Mouse (Mus musculus): ENCODE results near the gene Abca4.
"Not testable (repeated sequence)": the region's sequence is repeated elsewhere in the genome, so short reads cannot be mapped to it uniquely, and the experiment has no call there.

Gene Abca4

DNA sequence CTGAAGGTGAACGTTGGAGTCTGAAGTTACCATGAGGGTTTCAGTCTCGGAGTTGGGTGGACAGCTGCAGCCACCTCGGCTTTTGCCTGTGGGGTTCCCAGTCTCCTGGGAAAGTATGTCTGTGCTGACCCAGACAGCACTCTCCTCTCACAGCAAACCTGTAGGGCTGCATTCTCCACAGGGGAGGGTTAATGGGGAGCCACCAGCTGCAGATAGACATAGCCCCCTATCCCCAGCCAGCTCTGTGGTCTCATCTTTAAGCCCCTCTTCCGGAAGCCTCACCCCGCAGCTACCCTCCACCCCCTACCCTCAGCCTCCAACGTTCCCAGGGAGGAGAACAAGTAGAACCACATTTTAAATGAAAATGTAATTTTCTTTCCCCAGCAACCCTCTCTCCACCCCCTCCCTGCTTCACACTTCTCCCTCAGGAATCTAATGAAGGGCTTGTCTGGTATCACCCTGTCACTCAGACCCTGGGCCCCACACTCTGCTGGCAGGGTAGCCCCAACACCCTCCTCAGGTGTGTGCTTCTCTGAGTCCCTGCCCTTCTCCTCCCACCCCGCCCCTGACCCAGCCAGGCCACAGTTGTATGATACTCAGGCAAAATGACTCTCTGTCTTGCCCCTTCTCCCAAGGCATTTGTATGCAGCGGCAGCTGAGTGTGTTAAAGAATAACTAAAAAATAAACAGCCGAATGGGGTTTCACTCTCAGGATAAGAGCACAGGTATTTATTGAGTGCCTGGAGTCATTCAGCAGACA, 14.4 kb downstream of the Abca4 start:
- peak; percentile 40 to 58 for DNase-seq

- no peak for DNase-seq
These were observed 18.3 kb downstream of the Abca4 start for GRCm38 (mm10) chr3:122062586-122062985.

DNA sequence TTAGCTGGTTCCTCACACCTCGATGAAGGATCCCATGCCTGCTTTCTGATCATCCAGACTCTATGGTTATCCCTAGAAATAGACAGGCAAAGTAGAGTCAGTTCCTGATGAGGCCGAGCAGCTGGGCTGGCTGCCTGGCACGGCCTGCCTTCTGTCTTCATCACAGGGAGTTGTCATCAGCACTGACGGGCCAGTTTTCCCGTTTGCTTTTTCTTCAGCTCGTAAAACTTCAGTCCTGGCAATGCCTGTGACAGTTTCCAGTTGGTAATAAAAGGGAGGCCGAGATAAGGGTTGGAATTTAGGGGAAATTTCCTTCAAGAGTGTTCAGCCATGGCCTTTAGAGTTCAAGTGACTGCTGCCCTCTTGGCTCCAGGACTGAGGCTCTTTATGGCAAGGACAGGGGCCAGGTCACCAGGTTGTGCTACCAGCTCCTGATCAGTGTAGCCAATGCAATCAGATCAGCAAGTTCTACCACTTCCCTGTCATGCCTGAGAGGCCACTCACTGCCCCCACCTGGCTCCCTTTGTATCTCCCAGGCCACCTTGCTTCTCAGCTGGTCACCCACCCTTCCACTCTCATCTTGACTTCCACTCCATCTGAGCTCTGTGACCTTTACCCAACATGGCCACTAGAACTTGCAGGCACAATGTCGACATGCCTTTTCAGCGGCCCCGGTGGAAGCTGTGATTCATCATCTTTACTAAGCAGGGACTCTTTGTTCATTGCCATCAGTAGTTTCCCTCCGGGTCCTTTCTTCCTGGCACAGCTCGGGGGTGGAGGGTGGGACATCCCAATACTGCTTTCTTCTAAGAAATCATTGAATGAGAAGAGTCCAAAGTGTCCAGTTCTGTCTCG, 20.5 kb downstream of the Abca4 start:
- DNase-seq = peak in 1 of 2 experiments; percentile 40

- DNase-seq = peak; percentile 41 to 61
These were observed 27.5 kb downstream of the Abca4 start for GRCm38 (mm10) chr3:122071769-122072168.

- peak; percentile 81 to 84 for DNase-seq
These were observed 28.7 kb downstream of the Abca4 start for GRCm38 (mm10) chr3:122072646-122073571.

GRCm38 (mm10) chr3:122073595-122073994, 29.4 kb downstream of the Abca4 start:
- DNase-seq = peak; percentile 25 to 28

DNA sequence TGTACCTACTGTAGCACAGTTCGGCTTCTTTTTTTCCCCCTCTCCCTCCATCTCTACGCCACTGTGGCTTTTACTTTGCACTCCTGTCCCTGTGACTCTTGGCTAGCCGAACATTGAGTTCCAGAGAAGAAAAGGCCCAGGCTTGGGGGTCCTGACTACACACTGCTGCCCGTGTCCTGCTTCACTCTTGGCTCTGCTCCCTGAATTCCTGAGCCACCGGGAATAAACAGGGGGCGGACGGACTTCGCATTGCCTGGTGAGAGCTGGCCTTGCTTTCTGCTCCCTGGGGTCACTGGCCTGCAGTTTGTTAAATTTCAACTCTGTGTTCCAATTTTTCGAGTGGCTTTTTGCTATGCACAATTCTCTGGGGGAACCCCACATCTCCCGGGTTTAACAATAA, 30.1 kb downstream of the Abca4 start:
- peak; percentile 81 to 92 for DNase-seq

DNA sequence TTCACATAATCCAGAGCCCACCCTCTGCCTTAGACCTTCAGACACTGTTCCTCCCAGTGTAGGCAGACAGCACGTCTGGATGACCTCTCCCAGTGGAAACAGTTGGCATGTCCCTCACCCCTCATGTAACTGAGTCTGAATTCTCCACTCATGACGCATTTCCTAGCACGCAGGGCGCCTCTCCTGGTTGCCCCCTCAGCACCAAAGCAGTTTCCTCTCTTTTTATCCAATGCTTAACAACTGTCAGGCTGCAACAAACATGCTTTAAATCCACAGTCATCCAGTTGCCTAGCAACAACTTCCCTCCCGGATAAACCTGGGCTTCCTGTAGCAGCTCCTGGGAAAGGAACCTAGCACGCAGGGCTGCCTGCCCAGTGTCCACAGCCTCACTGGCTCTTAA, 33.9 kb downstream of the Abca4 start:
- peak; percentile 63 to 86 for DNase-seq

- DNase-seq = no peak
These were observed 34.9 kb downstream of the Abca4 start for GRCm38 (mm10) chr3:122079172-122079571.

- DNase-seq = not testable (repeated sequence)
These were observed 37.4 kb downstream of the Abca4 start for GRCm38 (mm10) chr3:122081634-122082033.

DNA sequence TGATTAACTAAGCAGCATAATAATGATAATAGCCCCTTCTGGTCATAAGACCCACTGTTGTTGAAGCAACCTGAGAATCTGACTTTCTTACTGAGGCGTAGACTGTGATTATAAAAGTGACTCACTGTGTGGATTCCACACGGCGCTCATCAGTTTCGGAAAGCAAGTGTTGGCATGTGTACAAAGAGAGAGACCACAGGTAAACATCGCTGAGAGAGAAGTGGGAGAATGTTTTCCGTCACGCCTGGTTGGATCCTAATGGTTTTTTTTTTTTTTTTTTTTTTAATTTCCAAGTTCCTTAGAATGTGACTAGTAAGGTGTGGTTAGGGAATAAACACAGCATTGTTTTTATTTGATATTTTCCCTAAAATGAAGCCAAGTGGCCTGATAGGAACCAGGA, 38.1 kb downstream of the Abca4 start:
- DNase-seq = no peak

DNA sequence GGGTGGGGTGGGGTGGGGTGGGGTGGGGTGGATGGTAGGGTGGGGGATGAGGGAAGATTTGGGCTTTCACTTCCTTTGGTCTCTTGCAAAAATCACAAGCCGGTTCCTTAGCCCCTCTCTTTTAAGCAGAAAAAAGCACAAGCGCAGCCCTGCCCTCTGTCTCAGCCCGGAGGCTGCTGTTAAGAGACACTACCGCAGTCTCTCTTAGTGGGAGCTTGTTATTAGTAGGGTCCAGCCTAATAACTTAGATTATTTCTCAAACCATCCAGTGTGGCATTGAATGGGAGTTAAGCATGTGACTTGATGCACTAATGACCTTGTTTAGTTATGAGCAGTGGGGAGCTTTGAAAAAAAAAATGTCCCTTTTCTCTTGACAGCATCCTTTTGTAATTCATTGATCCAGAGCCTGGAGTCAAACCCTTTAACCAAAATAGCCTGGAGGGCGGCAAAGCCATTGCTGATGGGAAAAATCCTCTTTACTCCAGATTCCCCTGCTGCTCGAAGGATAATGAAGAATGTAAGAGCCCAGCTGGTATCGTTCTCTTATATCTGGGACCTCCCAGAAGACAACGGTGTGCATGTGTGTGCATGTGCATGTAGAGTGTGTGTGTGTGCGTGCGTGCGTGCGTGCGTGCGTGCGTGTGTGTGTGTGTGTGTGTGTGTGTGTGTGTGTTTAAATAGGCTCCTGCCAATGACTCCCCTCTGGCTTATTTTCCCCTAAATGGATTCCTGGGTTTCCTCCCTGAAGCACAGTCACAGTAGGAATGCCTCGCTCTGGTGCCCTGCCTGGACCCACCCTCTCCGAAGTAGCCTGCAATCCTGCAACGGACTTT, 41.1 kb downstream of the Abca4 start:
- peak in 1 of 2 experiments; percentile 38 for DNase-seq

DNA sequence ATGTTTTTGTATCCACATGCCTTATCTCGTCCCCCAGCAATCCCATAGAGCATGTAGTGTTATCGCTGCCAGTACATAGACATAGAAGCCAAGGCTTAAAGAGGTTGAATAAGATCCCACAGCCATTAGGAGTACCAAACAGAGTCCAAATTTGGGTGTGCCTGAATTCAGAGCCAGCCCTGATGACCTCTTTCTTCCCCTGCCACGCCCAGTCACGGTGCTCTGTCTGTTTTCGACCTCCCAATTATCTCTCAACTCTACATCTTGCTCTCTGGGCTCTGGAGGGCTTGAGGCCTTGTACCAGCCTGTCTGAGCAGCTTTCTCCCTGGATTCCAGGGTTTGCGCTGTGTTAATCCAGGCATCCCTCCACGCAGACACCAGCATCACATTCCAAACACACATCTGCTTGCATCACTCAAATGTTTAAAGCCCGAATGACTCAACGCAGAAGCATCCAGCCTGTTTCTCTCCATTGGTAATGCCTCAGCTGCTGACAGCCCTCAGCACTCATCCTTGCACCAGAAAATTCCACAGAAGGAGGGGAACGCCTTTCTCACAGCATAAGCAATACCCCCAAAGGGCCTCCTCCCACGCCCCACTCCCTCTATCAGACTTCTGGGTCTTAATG, 43.9 kb downstream of the Abca4 start:
- DNase-seq = no peak

DNA sequence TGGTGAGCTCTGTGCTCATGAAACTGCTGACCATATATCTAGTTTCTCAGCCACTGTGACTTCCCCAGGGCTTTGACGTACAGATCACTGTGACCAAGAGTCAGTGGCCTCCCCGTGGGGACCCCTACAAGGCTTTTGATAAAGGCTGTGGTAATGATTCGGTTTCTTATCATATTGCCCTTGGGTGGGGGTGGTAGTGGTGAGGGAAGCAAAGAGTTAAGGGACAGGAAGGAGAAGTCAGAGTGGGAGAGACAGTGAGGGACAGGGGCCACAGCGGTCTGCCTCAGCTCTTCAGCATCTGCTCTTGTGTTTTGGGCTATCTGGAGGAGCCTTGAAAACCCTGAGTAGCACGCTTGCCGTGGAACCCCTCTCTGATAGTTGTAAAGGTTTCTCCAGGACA, 46.1 kb downstream of the Abca4 start:
- no peak for DNase-seq

DNA sequence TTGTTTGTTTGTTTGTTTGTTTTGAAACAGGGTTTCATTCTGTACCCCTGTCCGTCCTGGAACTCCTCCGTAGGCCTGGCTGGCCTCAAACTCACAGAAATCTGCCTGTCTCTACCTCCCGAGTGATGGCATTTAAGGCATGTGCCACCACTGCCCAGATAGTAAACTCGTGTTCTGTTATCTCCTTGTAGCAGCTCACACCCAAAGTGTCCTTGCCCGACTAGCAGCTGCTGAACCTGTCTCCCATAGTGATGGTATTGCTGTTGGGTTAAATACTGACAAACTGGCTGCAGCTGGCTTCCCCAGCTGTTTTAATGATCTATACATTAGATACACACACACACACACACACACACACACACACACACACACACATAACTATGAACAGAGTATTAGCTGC, 55.5 kb downstream of the Abca4 start:
- no peak for DNase-seq

DNA sequence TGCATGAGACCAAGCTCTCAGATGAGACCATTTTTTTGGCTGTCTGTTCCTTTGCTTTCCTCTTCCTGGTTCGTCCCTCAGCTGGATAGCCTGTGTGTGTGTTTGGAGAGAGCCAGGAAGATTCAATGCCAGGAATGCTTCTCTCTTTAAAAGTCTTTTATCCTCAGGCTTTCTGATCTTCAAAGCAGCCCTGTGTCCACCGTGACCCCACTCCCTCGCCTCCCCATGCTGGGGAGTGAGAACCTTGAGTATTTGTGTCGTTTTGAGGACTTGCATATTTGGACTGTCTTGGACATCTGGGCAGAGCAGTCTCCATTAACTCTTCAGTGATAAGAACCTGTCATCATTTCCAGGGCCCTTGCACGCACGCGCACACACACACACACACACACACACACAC, 57.8 kb downstream of the Abca4 start:
- DNase-seq = no peak

DNA sequence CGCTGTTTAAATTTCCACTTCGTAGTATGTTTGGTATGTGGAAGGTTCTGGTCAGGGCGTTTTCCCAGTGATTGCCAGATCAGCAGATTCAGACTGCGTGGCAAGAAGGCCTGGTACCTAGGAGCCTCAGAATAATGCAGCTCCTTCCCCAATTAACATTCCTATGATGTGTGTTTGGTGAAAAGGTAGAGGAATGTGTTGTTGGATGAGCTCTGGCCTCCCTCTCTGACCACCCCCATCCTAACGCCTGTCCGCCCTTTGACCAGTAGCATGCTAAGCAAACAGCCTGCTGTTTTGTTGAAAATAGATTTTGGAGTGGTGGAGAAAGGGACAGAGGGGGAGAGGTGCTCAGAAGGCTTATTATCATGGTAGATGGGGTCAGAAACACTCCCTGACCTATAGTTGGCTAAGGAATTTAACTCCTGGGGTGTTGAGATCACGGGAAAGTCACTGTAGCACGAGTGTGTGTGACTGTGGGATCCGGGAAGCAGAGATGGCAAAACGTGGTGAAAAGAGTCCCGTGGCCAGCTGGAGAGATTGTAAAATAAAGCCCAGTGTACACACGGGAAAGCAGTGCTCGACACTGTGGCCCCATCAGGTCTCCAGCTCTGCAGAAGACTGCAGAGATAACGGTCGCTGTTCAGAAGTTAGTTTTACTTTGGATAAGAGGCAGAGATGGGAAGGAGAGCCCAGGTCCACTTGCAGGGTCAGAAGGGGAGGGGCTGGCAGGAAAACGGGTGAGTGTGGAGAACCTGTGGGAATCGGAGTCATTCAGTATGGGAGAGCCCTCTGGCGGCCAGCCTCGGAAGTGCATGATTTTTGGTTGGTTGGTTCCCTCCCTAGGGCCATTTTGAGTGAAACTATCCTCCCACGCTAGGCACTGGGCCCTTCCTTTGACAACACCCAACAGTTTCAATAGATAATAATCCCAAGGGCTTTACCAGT, 59.9 kb downstream of the Abca4 start:
- DNase-seq = peak; percentile 93 to 96

GRCm38 (mm10) chr3:122106920-122107319, 62.7 kb downstream of the Abca4 start:
- DNase-seq = no peak

- DNase-seq = no peak
These were observed 63.5 kb downstream of the Abca4 start for GRCm38 (mm10) chr3:122107643-122108194.

- peak; percentile 77 to 83 for DNase-seq
These were observed 65.2 kb downstream of the Abca4 start for GRCm38 (mm10) chr3:122109461-122109860.

Data from kidney, postnatal 36 days (tissue).